Mouse (Mus musculus): ENCODE data around the gene Klhl22.

Gene Klhl22

DNA sequence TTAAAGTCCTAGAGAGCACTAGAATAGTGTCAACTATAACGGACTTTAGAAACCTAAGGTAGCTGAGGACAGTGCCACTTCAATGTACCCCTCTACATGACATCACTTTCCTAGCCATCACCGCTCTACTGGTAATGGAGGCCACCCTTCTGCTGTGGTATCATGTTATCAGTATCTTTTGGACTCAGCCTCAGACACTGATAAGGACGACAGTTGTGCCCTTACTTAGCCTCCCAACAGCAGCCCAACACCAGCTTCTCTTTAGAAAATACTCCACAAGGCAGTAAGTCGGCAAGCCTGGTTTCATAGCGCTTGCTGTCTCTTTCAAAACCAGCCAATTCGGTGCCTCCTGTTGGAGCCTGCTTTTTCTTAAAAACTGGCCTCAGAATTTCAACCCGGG is 75.1 kb downstream of the Klhl22 start:
- no peak for DNase-seq

DNA sequence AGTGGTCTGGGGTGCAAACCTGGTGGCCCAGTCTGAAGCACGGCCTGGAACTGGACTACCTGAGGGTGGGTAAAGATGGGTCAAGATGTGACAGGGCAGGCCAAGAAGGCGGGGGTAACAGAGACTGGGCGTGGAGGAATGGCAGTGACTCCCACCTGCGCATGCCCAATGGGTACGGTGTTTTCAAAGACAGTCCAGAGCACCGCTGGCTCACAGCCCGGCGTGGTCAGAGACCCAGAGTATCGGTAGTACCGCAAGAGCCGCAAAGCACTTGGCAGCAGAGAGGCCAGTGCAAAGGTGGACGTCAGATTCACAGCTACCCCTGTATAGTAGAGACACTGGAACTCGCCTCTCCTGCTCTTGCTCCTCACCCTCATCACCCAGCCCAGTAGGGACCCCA is 76.1 kb downstream of the Klhl22 start:
- DNase-seq = no peak

DNA sequence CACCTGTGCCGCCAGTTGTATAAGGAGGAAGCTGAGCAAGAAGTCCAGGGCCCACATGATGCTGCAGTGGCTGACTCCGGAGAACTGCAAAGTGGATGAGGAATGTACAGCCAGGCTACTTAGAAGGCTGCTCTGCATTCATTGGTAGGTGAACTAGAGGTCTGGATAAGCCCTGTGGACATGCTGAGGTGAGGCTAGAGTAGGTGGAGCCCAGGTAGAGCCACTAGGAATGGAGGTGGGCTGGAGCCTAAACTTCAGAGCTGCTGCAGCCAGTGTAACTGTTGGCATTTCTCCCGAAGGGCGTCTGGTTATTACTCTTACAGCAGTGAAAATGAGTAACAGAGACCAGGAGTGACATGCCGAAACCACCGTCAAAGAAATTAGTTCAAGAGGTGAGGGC is 78.6 kb downstream of the Klhl22 start, which contains the start of gene Car15:
TSS of gene Car15 (minus strand) at position 314 of the 400 bp plus-strand sequence.
- DNase-seq = no peak

DNA sequence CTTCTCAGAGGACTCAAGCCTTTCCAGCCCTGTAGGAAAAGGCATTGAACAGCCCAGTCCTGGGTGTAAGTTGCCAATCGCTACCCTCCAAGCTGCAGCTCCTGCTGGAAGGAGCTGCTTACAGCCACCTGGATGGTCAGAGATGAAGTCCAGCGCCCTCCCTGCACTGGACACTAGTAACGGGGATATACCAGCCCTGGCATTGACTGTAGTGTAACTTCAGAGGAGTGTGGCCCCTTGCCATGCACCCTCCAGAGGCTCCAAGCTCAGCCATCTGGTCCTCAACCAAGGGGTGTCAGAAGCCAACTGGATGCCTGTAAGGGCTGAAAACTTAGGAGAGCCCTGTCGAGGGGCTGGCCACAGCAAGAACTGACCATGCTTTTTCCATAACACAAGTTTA is 80.6 kb downstream of the Klhl22 start:
- DNase-seq = peak; percentile 89

DNA sequence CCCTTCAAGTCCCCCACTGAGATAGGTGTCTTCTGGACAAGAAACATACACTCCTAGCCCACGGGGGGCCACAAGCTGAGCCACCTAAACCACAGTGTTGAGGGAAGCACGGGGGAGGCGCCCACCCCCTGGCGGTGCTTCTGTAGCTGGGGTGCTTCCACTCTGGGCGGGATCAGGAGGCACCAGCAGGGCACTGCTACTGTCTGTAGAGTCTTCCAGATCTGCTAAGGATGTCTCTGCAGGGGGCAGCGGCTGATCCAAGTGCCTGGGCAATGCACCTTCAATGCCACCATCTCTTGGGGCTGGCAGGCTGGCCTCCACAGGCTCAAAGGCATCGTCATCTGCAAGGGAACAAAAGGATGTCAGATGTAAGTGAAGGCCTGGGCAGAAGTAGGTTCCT is 83.0 kb downstream of the Klhl22 start:
- DNase-seq = peak; percentile 57

Data from cerebellum, adult 9-10 months (tissue).